Mouse (Mus musculus): ENCODE data around the gene Pmm1. TPM values are rescaled to one million over a fixed set of nuclear protein-coding genes. Genes with fewer than 3 reads are reported as not detected.

Gene Pmm1
- polyA plus RNA-seq, 1 experiment from 2014 or later = 19.9 TPM

GRCm38 (mm10) chr15:81966062-81966829, 5.5 kb upstream of the Pmm1 start:
- Histone ChIP-seq H3K4me3 (ENCODE audit: low read depth, low read length) (no peak overlapping the region), H3K36me3 (replicated peaks; ENCODE audit: control insufficient read depth, insufficient read depth, low read depth, low read length) (no peaks in the 10 kb centered on the region), H3K4me1 (ENCODE audit: control insufficient read depth, insufficient read depth, low read length) (no peaks in the 10 kb centered on the region), H3K9ac (replicated peaks; ENCODE audit: low read length) (no peak overlapping the region), H3K27ac (replicated peaks; ENCODE audit: low read depth, low read length) (no peak overlapping the region), H3K9me3 (replicated peaks; ENCODE audit: control insufficient read depth, low read length) (no peaks in the 10 kb centered on the region), H3K4me2 (ENCODE audit: low read depth, low read length) (no peak overlapping the region), H3K27me3 (ENCODE audit: control insufficient read depth, insufficient read depth, low read length) (no peaks in the 10 kb centered on the region)
- 85% methylated on average over 12 of the region's 14 CpGs for WGBS
- ATAC-seq (replicated peaks; ENCODE audit: insufficient number of reproducible peaks, low FRiP score, low TSS enrichment, low read depth) (no peak), DNase-seq (ENCODE audit: low spot score) (no peak)

GRCm38 (mm10) chr15:81964980-81965545, 4.3 kb upstream of the Pmm1 start:
- no peak for DNase-seq (ENCODE audit: low spot score)
- no peak for ATAC-seq (replicated peaks; ENCODE audit: insufficient number of reproducible peaks, low FRiP score, low TSS enrichment, low read depth)
- no peaks in the 10 kb centered on the region for H3K9me3 ChIP-seq (replicated peaks; ENCODE audit: control insufficient read depth, low read length)
- no peak overlapping the region for H3K9ac ChIP-seq (replicated peaks; ENCODE audit: low read length)
- no peaks in the 10 kb centered on the region for H3K36me3 ChIP-seq (replicated peaks; ENCODE audit: control insufficient read depth, insufficient read depth, low read depth, low read length)
- H3K4me2 ChIP-seq (ENCODE audit: low read depth, low read length) = no peak overlapping the region
- no peaks in the 10 kb centered on the region for H3K4me1 ChIP-seq (ENCODE audit: control insufficient read depth, insufficient read depth, low read length)
- no peak overlapping the region for H3K4me3 ChIP-seq (ENCODE audit: low read depth, low read length)
- H3K27ac ChIP-seq (replicated peaks; ENCODE audit: low read depth, low read length) = no peak overlapping the region
- no peaks in the 10 kb centered on the region for H3K27me3 ChIP-seq (ENCODE audit: control insufficient read depth, insufficient read depth, low read length)
- 53% methylated on average over 4 of the region's 4 CpGs for WGBS

GRCm38 (mm10) chr15:81964262-81964661, 3.5 kb upstream of the Pmm1 start:
- H3K4me1 ChIP-seq (ENCODE audit: control insufficient read depth, insufficient read depth, low read length) = no peaks in the 10 kb centered on the region
- no peak for DNase-seq (ENCODE audit: low spot score)
- no peaks in the 10 kb centered on the region for H3K36me3 ChIP-seq (replicated peaks; ENCODE audit: control insufficient read depth, insufficient read depth, low read depth, low read length)
- H3K27ac ChIP-seq (replicated peaks; ENCODE audit: low read depth, low read length) = no peak overlapping the region
- no peaks in the 10 kb centered on the region for H3K27me3 ChIP-seq (ENCODE audit: control insufficient read depth, insufficient read depth, low read length)
- WGBS = 83% methylated on average over 1 of the region's 1 CpGs
- ATAC-seq (replicated peaks; ENCODE audit: insufficient number of reproducible peaks, low FRiP score, low TSS enrichment, low read depth) = no peak
- H3K9ac ChIP-seq (replicated peaks; ENCODE audit: low read length) = no peak overlapping the region
- no peaks in the 10 kb centered on the region for H3K9me3 ChIP-seq (replicated peaks; ENCODE audit: control insufficient read depth, low read length)
- H3K4me3 ChIP-seq (ENCODE audit: low read depth, low read length) = no peak overlapping the region
- no peak overlapping the region for H3K4me2 ChIP-seq (ENCODE audit: low read depth, low read length)

- H3K27me3 ChIP-seq (ENCODE audit: control insufficient read depth, insufficient read depth, low read length) = no peaks in the 10 kb centered on the region
- no peak overlapping the region for H3K27ac ChIP-seq (replicated peaks; ENCODE audit: low read depth, low read length)
- peak overlapping the region; percentile 83 for H3K4me2 ChIP-seq (ENCODE audit: low read depth, low read length)
- no peaks in the 10 kb centered on the region for H3K9me3 ChIP-seq (replicated peaks; ENCODE audit: control insufficient read depth, low read length)
- no peak overlapping the region for H3K9ac ChIP-seq (replicated peaks; ENCODE audit: low read length)
- DNase-seq (ENCODE audit: low spot score) (no peak), ATAC-seq (replicated peaks; ENCODE audit: insufficient number of reproducible peaks, low FRiP score, low TSS enrichment, low read depth) (no peak; the same call in 1 of the 2 replicates)
- H3K4me1 ChIP-seq (ENCODE audit: control insufficient read depth, insufficient read depth, low read length) = no peaks in the 10 kb centered on the region
- WGBS = 7% methylated on average over 8 of the region's 8 CpGs
- peak overlapping the region; percentile 42 for H3K4me3 ChIP-seq (ENCODE audit: low read depth, low read length)
- H3K36me3 ChIP-seq (replicated peaks; ENCODE audit: control insufficient read depth, insufficient read depth, low read depth, low read length) = no peaks in the 10 kb centered on the region
Measured at GRCm38 (mm10) chr15:81961078-81961451, 335 bp upstream of the Pmm1 start.

GRCm38 (mm10) chr15:81958906-81959305, 1.8 kb downstream of the Pmm1 start:
- Histone ChIP-seq H3K9ac (replicated peaks; ENCODE audit: low read length) (no peak overlapping the region), H3K4me1 (ENCODE audit: control insufficient read depth, insufficient read depth, low read length) (no peaks in the 10 kb centered on the region), H3K36me3 (replicated peaks; ENCODE audit: control insufficient read depth, insufficient read depth, low read depth, low read length) (no peaks in the 10 kb centered on the region), H3K4me3 (ENCODE audit: low read depth, low read length) (no peak overlapping the region), H3K4me2 (ENCODE audit: low read depth, low read length) (no peak overlapping the region), H3K27me3 (ENCODE audit: control insufficient read depth, insufficient read depth, low read length) (no peaks in the 10 kb centered on the region), H3K9me3 (replicated peaks; ENCODE audit: control insufficient read depth, low read length) (no peaks in the 10 kb centered on the region), H3K27ac (replicated peaks; ENCODE audit: low read depth, low read length) (no peak overlapping the region)
- ATAC-seq (replicated peaks; ENCODE audit: insufficient number of reproducible peaks, low FRiP score, low TSS enrichment, low read depth) (no peak), DNase-seq (ENCODE audit: low spot score) (no peak)
- WGBS = 93% methylated on average over 3 of the region's 3 CpGs

GRCm38 (mm10) chr15:81957598-81957997, 3.1 kb downstream of the Pmm1 start:
- Histone ChIP-seq H3K27ac (replicated peaks; ENCODE audit: low read depth, low read length) (no peak overlapping the region), H3K4me3 (ENCODE audit: low read depth, low read length) (no peak overlapping the region), H3K4me1 (ENCODE audit: control insufficient read depth, insufficient read depth, low read length) (no peaks in the 10 kb centered on the region), H3K27me3 (ENCODE audit: control insufficient read depth, insufficient read depth, low read length) (no peaks in the 10 kb centered on the region), H3K9ac (replicated peaks; ENCODE audit: low read length) (no peak overlapping the region), H3K36me3 (replicated peaks; ENCODE audit: control insufficient read depth, insufficient read depth, low read depth, low read length) (no peaks in the 10 kb centered on the region), H3K9me3 (replicated peaks; ENCODE audit: control insufficient read depth, low read length) (no peaks in the 10 kb centered on the region), H3K4me2 (ENCODE audit: low read depth, low read length) (no peak overlapping the region)
- 83% methylated on average over 11 of the region's 11 CpGs for WGBS
- no peak for ATAC-seq (replicated peaks; ENCODE audit: insufficient number of reproducible peaks, low FRiP score, low TSS enrichment, low read depth)
- DNase-seq (ENCODE audit: low spot score) = no peak

- H3K9me3 ChIP-seq (replicated peaks; ENCODE audit: control insufficient read depth, low read length) = no peaks in the 10 kb centered on the region
- no peaks in the 10 kb centered on the region for H3K4me1 ChIP-seq (ENCODE audit: control insufficient read depth, insufficient read depth, low read length)
- no peaks in the 10 kb centered on the region for H3K27me3 ChIP-seq (ENCODE audit: control insufficient read depth, insufficient read depth, low read length)
- peak; percentile 53 for DNase-seq (ENCODE audit: low spot score)
- ATAC-seq (replicated peaks; ENCODE audit: insufficient number of reproducible peaks, low FRiP score, low TSS enrichment, low read depth) = no peak
- H3K4me3 ChIP-seq (ENCODE audit: low read depth, low read length) = no peak overlapping the region
- no peak overlapping the region for H3K9ac ChIP-seq (replicated peaks; ENCODE audit: low read length)
- 57% methylated on average over 8 of the region's 8 CpGs for WGBS
- H3K27ac ChIP-seq (replicated peaks; ENCODE audit: low read depth, low read length) = no peak overlapping the region
- H3K36me3 ChIP-seq (replicated peaks; ENCODE audit: control insufficient read depth, insufficient read depth, low read depth, low read length) = no peaks in the 10 kb centered on the region; the same call in 1 of the 2 replicates
- H3K4me2 ChIP-seq (ENCODE audit: low read depth, low read length) = no peak overlapping the region
Measured at GRCm38 (mm10) chr15:81956457-81956856, 4.3 kb downstream of the Pmm1 start.

GRCm38 (mm10) chr15:81955414-81955813, 5.3 kb downstream of the Pmm1 start:
- Histone ChIP-seq H3K27ac (replicated peaks; ENCODE audit: low read depth, low read length) (no peak overlapping the region), H3K36me3 (replicated peaks; ENCODE audit: control insufficient read depth, insufficient read depth, low read depth, low read length) (no peaks in the 10 kb centered on the region; the same call in 1 of the 2 replicates), H3K9me3 (replicated peaks; ENCODE audit: control insufficient read depth, low read length) (no peaks in the 10 kb centered on the region), H3K4me2 (ENCODE audit: low read depth, low read length) (no peak overlapping the region), H3K4me3 (ENCODE audit: low read depth, low read length) (no peak overlapping the region), H3K27me3 (ENCODE audit: control insufficient read depth, insufficient read depth, low read length) (no peaks in the 10 kb centered on the region), H3K9ac (replicated peaks; ENCODE audit: low read length) (no peak overlapping the region), H3K4me1 (ENCODE audit: control insufficient read depth, insufficient read depth, low read length) (no peaks in the 10 kb centered on the region)
- DNase-seq (ENCODE audit: low spot score) (no peak), ATAC-seq (replicated peaks; ENCODE audit: insufficient number of reproducible peaks, low FRiP score, low TSS enrichment, low read depth) (no peak)
- 93% methylated on average over 15 of the region's 15 CpGs for WGBS
